Mouse (Mus musculus): ENCODE data around the gene Bace2. TPM values are rescaled to one million over a fixed set of nuclear protein-coding genes. Genes with fewer than 3 reads are reported as not detected.

Gene Bace2
- total and polyA plus RNA-seq, 3 experiments: not detected

DNA sequence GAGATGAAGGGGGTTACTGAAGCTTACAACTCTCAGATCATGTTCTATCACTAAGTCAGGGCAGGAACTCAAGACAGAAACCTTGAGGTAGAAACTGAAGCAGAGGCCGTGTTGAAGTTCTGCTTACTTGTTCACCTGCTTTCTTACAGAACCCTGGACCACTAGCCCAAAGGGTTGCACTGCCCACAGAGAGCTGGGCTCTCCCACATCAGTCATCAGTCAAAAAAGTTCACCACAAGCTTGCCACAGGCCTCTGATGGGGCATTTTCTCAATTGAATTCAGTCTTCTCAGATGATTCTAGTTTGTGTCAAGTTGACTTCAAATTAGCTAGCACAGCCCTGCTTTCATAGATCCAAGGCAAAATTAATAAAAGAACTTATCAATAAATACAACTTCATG is 103.3 kb downstream of the Bace2 start:
- no peak for DNase-seq (ENCODE audit: low read depth, low spot score)
- no peaks in the 10 kb centered on the region for H3K9me3 ChIP-seq (replicated peaks; ENCODE audit: insufficient read depth, low read length)
- H3K79me2 ChIP-seq (ENCODE audit: control insufficient read depth, insufficient read depth, low read length, poor library complexity): no peaks in the 10 kb centered on the region
- no peak overlapping the region for H3K4me3 ChIP-seq (ENCODE audit: control insufficient read depth in 1 of 2, insufficient read depth in 1 of 2, low read depth in 2 of 2, low read length in 2 of 2)
- H3K9ac ChIP-seq (ENCODE audit: control insufficient read depth, low read depth, low read length, poor library complexity, severe bottlenecking): no peak overlapping the region
- TF ChIP-seq HCFC1 (IDR thresholded peaks at IDR 0.05; ENCODE audit: low read depth, low read length): no peak
- TF ChIP-seq EP300 (IDR thresholded peaks at IDR 0.05; ENCODE audit: low read depth in 1 of 2, low read length in 2 of 2): no peak
- no peak for TF ChIP-seq ZNF384 (IDR thresholded peaks at IDR 0.05; ENCODE audit: low read depth, low read length)
- TF ChIP-seq CHD2 (IDR thresholded peaks at IDR 0.05; ENCODE audit: low read length): no peak
- no peak for TF ChIP-seq E2F4 (IDR thresholded peaks at IDR 0.05; ENCODE audit: borderline replicate concordance, low read depth, low read length)
- TF ChIP-seq TBP (IDR thresholded peaks at IDR 0.05; ENCODE audit: low read depth, low read length): no peak
- TF ChIP-seq UBTF (IDR thresholded peaks at IDR 0.05; ENCODE audit: borderline replicate concordance, insufficient read depth, low read depth, low read length): no peak
- no peak for TF ChIP-seq CTCF (IDR thresholded peaks at IDR 0.05 in 2 of 3, conservative IDR thresholded peaks at IDR 0.05 in 1 of 3; ENCODE audit: control insufficient read depth in 1 of 3, insufficient read depth in 1 of 3, low read depth in 2 of 3, low read length in 3 of 3, poor library complexity in 1 of 3, severe bottlenecking in 1 of 3)
- no peak for TF ChIP-seq TAL1 (IDR thresholded peaks at IDR 0.05; ENCODE audit: low read length)
- no peak for TF ChIP-seq POLR2AphosphoS5 (IDR thresholded peaks at IDR 0.05; ENCODE audit: borderline replicate concordance, low read depth, low read length)
- TF ChIP-seq POLR2AphosphoS2 (IDR thresholded peaks at IDR 0.05; ENCODE audit: low read length): no peak
- no peak for TF ChIP-seq ZKSCAN1 (IDR thresholded peaks at IDR 0.05; ENCODE audit: low read depth, low read length)
- TF ChIP-seq ELF1 (IDR thresholded peaks at IDR 0.05; ENCODE audit: low read depth, low read length): no peak
- TF ChIP-seq RCOR1 (IDR thresholded peaks at IDR 0.05; ENCODE audit: low read depth, low read length): no peak
- TF ChIP-seq NELFE (IDR thresholded peaks at IDR 0.05; ENCODE audit: low read depth, low read length): no peak
- no peak for TF ChIP-seq KAT2A (conservative IDR thresholded peaks at IDR 0.05; ENCODE audit: low read depth, low read length)
- no peaks in the 10 kb centered on the region for H3K36me3 ChIP-seq (ENCODE audit: control insufficient read depth in 1 of 2, insufficient read depth in 2 of 2, low read length in 2 of 2)
- H3K4me1 ChIP-seq (ENCODE audit: control insufficient read depth in 1 of 2, insufficient read depth in 2 of 2, low read length in 2 of 2): peaks cover 0 to 8% of the 10 kb centered on the region in 2 experiments; a peak in 1 of 4 replicates
- H3K27ac ChIP-seq (ENCODE audit: control insufficient read depth, low read depth, low read length): no peak overlapping the region
- H3K27me3 ChIP-seq (ENCODE audit: control insufficient read depth in 1 of 2, insufficient read depth in 2 of 2, low read length in 2 of 2): no peaks in the 10 kb centered on the region

- H3K4me1 ChIP-seq (ENCODE audit: control insufficient read depth in 1 of 2, insufficient read depth in 2 of 2, low read length in 2 of 2): peaks cover 0 to 8% of the 10 kb centered on the region in 2 experiments; a peak in 1 of 4 replicates
- TF ChIP-seq MAFK (IDR thresholded peaks at IDR 0.05; ENCODE audit: borderline replicate concordance, low read depth, low read length): no peak
- TF ChIP-seq ZNF384 (IDR thresholded peaks at IDR 0.05; ENCODE audit: low read depth, low read length): no peak
- TF ChIP-seq E2F4 (IDR thresholded peaks at IDR 0.05; ENCODE audit: borderline replicate concordance, low read depth, low read length): no peak
- TF ChIP-seq ZC3H11A (IDR thresholded peaks at IDR 0.05; ENCODE audit: low read depth, low read length): no peak
- no peak for TF ChIP-seq USF1 (IDR thresholded peaks at IDR 0.05; ENCODE audit: low read depth, low read length)
- TF ChIP-seq ZMIZ1 (IDR thresholded peaks at IDR 0.05; ENCODE audit: low read depth, low read length): no peak
- TF ChIP-seq TBP (IDR thresholded peaks at IDR 0.05; ENCODE audit: low read depth, low read length): no peak
- no peak for TF ChIP-seq MXI1 (IDR thresholded peaks at IDR 0.05; ENCODE audit: low read depth, low read length)
- TF ChIP-seq ETS1 (IDR thresholded peaks at IDR 0.05; ENCODE audit: low read depth, low read length): no peak
- no peak for TF ChIP-seq POLR2AphosphoS2 (IDR thresholded peaks at IDR 0.05; ENCODE audit: low read length)
- no peak for TF ChIP-seq USF2 (IDR thresholded peaks at IDR 0.05; ENCODE audit: borderline replicate concordance in 1 of 2, insufficient read depth in 1 of 2, low read depth in 1 of 2, low read length in 2 of 2)
- TF ChIP-seq HCFC1 (IDR thresholded peaks at IDR 0.05; ENCODE audit: low read depth, low read length): no peak
- TF ChIP-seq GATA1 (IDR thresholded peaks at IDR 0.05; ENCODE audit: low read depth, low read length): no peak
- no peak for TF ChIP-seq JUND (IDR thresholded peaks at IDR 0.05; ENCODE audit: low read depth, low read length)
- no peak for TF ChIP-seq CTCF (IDR thresholded peaks at IDR 0.05 in 2 of 3, conservative IDR thresholded peaks at IDR 0.05 in 1 of 3; ENCODE audit: control insufficient read depth in 1 of 3, insufficient read depth in 1 of 3, low read depth in 2 of 3, low read length in 3 of 3, poor library complexity in 1 of 3, severe bottlenecking in 1 of 3)
- no peak for TF ChIP-seq RAD21 (IDR thresholded peaks at IDR 0.05; ENCODE audit: low read depth, low read length)
- no peak for DNase-seq (ENCODE audit: low read depth, low spot score)
Observed at GRCm38 (mm10) chr16:97461271-97461670, 104.7 kb downstream of the Bace2 start.

More at GRCm38 (mm10) chr16:97461271-97461670, 104.7 kb downstream of the Bace2 start:
- Histone ChIP-seq H3K79me2 (ENCODE audit: control insufficient read depth, insufficient read depth, low read length, poor library complexity) (no peaks in the 10 kb centered on the region), H3K36me3 (ENCODE audit: control insufficient read depth in 1 of 2, insufficient read depth in 2 of 2, low read length in 2 of 2) (no peaks in the 10 kb centered on the region), H3K27ac (ENCODE audit: control insufficient read depth, low read depth, low read length) (no peak overlapping the region), H3K9me3 (replicated peaks; ENCODE audit: insufficient read depth, low read length) (no peaks in the 10 kb centered on the region), H3K4me3 (ENCODE audit: control insufficient read depth in 1 of 2, insufficient read depth in 1 of 2, low read depth in 2 of 2, low read length in 2 of 2) (no peak overlapping the region), H3K9ac (ENCODE audit: control insufficient read depth, low read depth, low read length, poor library complexity, severe bottlenecking) (no peak overlapping the region), H3K27me3 (ENCODE audit: control insufficient read depth in 1 of 2, insufficient read depth in 2 of 2, low read length in 2 of 2) (no peaks in the 10 kb centered on the region)
